Mouse (Mus musculus): ENCODE results near the gene Slk.

GRCm38 (mm10) chr19:47631799-47632198 lies 52.3 kb downstream of the Slk start:
- TF ChIP-seq CTCF (IDR thresholded peaks at IDR 0.05), result no peak
- TF ChIP-seq EP300 (IDR thresholded peaks at IDR 0.05), result no peak

Data from lung, postnatal 0 days (tissue).